Mouse (Mus musculus): ENCODE measurements around the gene BC035044. TPM values are rescaled to one million over a fixed set of nuclear protein-coding genes. Genes with fewer than 3 reads are reported as not detected.
"Not testable (repeated sequence)": the region's sequence is repeated elsewhere in the genome, so short reads cannot be mapped to it uniquely, and the experiment has no call there.

BC035044 gene
- total RNA-seq (2014; fragmentation: Nextera tagmentation): 231 and 260 TPM in 2 replicates
- 296 and 376 TPM in 2 replicates for total RNA-seq (2017)

DNA sequence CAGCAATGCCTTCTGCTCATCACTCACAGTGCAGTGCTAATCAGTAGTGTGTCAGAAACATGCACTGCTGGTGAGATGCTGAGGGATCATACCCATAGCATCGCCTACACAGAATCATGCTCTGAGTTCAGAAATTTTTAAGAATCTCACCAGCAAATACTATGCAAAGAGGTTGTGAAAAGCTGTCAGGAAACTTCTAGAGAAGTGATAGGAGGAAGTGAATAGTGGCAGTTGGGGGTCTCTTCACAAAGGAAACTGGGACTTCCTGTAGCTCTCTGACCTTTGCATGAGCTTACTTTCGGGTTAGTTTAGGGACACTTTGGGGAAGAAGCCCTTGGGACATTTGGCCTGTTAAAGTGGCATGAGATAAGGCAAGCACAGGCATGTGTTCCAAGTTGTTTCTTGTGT is at the start of gene BC035044:
Gene BC035044 (minus strand): TSS at position 179 of the 408 bp plus-strand sequence.
- ATAC-seq (replicated peaks; ENCODE audit: poor library complexity, severe bottlenecking): peak; percentile 63

DNA sequence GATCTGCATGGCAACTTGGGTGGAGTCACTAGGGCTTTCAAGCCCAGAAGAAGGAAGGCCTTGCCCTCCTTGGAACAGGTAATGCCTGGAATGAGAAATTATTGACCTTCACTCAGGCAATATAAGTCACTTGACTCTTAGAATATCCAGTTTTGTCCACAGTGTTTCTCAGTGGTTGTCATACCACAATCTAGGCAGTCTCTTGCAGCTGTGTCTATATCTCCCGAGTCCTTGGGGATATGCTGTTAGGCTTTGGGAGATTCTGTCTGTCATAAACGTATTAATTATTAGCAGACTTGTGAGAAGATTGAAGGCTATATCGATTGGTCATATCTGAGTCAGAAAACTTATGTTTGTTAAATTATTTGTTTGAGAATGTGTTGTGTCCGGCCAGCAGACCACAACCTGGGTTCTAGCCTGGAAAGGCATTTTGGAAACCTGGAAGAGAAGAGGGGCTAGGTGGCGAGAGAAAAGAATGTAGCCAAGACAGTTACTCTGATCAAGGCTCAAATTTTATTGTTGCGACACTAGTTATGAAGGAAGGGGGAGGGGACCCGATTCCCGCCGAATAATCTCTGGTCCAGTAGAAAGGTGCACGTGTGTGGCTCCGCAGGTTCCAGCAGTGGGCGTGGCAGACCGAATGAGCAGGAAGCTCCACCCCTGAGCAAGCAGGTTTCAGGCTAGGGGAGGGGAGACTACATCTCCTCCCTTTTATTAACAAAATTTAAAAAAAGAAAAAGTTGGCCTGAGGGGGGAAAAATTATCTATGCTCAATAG is 45.2 kb upstream of the BC035044 start:
- not testable (repeated sequence) for ATAC-seq (replicated peaks; ENCODE audit: poor library complexity, severe bottlenecking)

DNA sequence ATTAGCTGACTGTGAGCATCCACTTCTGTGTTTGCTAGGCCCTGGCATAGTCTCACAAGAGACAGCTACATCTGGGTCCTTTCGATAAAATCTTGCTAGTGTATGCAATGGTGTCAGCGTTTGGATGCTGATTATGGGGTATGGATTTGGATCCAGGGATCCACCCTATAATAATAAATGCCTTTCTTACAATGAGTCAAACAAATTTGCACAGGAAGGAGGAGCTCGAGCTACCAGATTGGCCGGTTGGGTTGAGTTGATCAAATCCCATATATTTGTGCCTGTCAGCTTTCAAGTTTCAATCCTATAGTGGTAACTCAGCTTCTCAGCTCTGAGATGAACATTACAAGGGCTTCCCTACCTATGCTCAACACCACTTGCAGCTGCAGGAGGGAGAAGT is 43.2 kb upstream of the BC035044 start, which contains the start of gene Clec2g:
Gene Clec2g (plus strand): TSS at position 301 of the 400 bp plus-strand sequence.
- not testable (repeated sequence) for ATAC-seq (replicated peaks; ENCODE audit: poor library complexity, severe bottlenecking)

DNA sequence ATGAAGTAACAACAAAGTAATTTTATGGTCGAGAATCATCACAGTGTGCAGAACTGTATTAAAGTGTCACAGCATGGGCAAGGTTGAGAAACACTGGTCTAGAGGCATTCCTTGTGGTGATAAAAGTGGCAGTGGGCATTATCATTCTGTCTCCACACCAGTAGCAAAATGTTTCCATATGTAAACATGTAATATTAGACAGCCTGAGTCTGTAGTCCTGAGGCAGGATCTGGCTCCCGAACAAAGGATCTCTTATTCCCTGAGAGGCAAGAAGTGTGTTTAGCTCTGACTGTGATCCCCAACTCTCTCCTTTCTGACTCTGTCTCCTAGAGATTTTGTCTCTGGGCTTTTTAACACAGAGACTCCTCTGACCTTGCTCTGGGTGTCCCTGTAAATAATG is 42.1 kb upstream of the BC035044 start:
- ATAC-seq (replicated peaks; ENCODE audit: poor library complexity, severe bottlenecking): no peak

DNA sequence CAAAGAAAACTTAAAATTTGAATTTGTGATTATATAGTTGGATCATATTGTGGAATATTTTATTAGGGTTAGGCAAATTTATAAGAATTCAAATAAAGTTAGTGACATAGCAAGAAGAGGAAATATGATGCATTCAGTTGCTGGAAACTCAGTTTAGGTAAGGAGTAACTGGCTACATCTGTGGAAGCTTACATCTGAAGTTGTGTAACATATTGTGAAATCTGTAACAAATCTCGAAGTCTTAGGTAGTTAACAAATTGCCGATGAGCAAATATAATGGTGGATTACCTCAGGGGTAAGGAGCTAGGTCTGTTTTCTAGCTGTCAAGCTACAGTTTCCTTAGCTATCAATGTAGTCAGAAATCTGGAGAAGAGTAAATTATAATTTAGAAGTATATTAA is 26.4 kb upstream of the BC035044 start:
- peak; percentile 74 for ATAC-seq (replicated peaks; ENCODE audit: poor library complexity, severe bottlenecking)

DNA sequence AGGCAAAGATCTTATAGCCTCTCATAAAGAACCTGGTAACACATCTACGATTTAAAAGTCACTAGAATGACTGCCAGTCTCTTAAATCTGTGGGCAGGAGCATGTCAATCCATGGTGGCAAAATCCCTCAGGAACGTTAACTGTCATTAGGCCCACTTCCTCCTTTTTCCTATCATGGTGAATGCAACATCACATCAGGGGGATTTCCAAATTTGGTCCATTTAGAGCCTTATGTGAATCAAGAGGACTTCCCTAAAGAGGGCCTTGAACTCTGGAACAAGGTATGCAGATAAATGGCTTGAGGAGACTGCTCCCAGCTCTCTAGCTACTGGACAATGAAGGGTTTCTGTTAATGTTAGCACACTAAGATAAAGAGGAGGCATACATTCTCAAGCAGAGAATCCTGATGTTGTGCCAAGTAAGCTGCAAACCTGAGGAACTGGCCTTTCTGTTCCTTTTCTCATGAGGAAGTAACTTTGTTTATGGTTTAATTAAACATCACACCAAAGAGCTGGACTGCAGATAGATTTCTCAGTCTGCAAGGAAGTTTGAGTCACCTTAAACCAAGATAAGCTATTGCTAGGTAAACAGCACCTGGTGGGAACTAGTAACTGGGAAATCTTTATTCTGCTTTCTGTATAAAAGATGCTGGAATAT is 22.8 kb upstream of the BC035044 start:
- peak; percentile 89 for ATAC-seq (replicated peaks; ENCODE audit: poor library complexity, severe bottlenecking)

DNA sequence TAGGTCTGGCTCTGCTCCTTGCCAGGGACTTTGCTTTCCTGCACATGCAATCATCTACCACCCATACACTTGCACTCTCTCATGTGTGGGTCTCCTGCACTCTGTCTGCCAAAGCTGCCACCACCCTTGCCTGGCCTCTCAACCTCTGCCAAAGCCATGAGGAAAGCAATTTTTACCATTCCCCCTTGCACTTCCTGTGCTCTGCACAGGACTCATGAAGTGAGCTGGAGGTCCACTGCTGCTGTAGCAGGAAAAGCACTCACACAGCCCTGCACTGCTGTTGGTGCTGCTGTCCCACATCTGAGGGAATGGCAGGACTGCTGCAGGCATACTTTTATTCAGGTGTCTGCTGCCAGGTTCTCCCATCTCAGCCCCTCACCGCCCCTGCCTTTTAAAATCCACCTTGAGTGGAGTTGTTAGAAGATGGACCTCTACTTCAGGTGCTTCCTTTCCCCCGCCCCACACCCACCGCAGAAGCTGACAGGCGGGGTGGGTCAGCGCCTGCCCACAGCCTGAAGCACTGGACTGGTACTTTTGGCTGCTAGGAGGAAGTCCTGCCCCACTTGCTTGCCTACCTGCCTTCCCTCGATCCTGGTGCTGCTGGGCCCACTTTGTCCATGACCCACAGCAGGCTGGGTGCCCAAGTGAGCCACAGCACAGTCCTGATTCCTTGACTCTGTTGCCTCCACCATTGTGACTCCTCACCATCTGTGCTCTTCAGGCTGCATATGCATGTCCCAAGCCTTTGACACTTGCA is 10.0 kb upstream of the BC035044 start:
- ATAC-seq (replicated peaks; ENCODE audit: poor library complexity, severe bottlenecking): peak; percentile 48

DNA sequence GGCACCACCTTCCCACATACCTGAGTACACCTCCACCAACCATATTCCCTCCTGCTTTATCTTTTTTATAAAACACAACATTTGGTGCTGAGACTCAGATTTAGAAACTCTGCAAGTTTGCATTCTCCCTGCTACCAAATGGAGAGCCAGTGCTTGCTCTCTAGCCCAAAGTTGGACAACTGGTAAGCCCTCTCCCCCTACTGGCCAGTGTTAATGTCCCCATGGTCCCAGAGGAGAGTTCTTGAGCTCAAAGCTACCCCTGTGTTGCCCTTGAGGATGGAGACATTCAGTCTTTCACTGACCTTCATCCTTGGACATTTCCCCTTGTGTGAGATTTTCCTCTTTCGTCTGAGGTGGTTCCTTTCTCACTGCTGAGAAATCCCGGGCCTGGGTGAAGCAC is 9.1 kb upstream of the BC035044 start:
- peak; percentile 67 for ATAC-seq (replicated peaks; ENCODE audit: poor library complexity, severe bottlenecking)

DNA sequence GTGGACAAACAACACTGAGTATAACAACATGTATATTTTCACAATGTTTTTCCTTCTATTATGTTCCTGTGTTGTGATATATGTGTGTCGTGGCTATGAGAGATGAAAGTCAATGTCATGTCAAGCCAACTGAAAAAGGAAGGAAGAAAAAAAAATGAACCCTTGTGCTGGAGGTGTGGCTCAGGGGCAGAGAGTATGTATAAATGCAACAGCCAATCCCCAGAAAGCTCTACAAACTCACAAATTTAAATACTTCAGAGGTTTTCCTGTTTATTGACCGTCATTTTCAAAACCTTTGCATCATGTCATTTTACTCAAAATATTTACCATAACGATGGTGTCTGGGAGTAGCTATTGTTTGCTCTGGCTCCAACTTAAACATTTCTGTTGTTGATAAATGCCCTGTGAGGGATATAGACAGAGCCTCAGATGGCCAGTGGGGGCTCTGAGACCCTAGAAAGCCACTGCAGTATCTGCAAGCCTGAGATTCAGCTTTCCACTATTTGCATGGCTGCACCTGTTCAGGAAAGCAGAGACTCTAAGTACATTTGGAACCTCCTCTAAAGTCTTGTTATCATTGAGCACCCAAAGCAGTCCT is 4.6 kb upstream of the BC035044 start:
- ATAC-seq (replicated peaks; ENCODE audit: poor library complexity, severe bottlenecking): no peak

DNA sequence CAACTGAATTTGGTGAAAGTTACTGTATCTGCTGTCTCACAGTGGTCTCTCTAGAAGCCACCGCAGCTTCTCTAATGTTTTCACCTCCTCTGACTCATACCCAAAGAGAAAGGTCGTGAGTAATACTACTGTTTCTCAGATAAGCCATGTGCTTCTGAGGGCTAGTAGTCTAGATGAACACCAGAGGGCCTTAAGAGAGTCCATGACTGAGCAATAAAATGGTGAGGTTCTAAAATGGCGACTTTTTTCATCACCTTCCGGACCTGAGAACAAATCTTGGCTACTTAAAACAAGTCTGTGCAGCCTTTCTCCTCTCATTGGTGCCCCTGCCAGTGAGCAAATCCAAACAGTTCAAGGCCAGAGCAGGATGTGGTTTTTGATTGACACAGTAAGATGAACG is 2.1 kb downstream of the BC035044 start:
- peak; percentile 68 for ATAC-seq (replicated peaks; ENCODE audit: poor library complexity, severe bottlenecking)

DNA sequence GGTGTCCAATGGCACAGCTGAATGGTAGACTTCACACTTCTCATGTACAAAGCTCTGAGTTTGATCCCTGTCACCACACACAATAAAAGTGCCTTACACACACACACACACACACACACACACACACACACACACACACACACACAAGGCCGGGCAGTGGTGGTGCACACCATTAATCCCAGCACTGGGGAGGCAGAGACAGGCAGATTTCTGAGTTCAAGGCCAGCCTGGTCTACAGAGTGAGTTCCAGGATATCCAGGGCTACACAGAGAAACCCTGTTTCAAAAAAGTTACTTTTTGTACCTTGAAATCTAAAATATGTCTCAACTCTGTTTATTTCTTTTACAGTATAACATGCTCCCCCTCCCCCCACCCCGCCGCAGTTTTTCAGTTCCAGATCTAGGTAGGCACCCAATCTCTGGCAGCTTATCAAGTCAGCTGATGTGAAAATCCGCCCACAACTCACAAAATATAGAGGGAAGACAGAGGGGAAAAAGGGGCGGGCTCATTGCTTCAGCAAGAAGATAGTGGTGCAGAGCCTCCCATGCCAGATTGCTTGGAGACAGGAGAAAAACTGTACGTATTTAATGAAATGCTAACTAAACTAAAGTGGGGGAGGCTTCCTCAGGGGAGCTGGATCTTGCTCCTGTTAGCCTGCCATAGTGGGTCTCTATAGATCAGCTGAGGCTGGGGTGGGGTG is 3.7 kb downstream of the BC035044 start, which contains the start of gene Clec2i:
Gene Clec2i (plus strand): TSS at position 498 of the 700 bp plus-strand sequence.
- ATAC-seq (replicated peaks; ENCODE audit: poor library complexity, severe bottlenecking): peak; percentile 56

DNA sequence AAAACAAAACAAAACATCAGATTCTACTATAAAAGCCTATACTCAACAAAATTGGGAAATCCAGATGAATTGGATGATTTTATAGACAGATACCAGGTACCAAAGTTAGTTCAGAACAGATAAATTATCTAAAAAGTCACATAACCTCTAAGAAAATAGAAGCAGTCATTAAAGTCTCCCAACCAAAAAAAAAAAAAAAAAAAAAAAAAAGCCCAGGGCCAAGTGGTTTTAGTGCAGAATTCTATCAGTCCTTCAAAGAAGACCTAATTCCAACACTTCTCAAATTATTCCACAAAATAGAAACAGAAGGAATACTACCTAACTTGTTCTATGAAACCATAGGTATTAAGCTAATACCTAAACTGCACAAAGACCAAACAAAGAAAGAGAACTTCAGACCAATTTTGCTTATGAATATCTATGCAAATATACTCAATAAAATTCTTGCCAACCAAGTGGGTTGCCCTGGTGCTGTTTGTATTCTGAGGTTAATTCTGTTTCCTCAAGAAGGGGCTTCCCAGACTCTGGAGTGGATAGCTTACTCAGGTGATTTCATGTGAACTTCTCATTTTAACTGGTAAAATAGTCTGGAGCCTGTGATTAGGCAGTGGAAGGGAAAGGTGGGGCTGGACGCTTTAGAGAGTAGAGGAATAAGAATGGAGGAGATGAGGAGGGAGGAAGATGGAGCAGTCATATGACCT is 18.9 kb downstream of the BC035044 start:
- no peak for ATAC-seq (replicated peaks; ENCODE audit: poor library complexity, severe bottlenecking)

DNA sequence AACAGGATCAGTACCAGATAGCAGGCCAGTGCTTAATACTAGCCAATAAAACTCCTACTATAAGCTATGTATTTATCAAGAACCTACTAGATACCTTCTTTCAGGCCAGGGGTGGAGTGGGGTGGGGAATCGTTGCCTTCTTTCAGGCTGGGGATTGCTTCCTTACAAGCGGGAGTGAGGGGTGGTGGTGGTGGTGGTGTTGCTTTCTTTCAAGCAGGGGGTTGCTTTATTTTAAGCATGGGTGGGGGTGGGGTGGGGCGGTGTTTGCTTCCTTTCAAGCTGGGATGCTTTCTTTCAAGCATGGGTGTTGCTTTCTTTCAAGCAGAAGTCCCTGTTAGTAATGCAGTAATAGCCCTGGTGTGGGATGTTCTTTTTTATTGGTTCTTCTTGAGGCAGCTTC is 22.1 kb downstream of the BC035044 start:
- no peak for ATAC-seq (replicated peaks; ENCODE audit: poor library complexity, severe bottlenecking)

DNA sequence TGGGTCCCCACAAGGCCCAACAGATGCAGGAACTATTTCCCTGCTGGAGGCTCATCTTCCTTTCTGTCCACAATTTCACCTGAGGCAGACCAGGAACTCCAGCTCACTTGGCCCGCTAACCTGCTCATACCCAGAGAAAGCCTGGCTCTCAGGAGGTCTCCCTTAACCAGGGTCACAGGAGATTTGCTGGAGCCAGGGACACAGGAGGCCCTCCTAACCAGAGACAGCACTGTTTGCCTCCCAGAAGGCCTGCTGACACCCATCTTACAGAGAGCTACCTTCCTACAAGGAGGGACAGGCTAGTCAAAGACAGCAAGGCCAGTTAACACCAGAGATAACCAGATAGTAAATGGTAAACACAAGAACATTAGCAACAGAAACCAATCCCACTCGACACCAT is 33.0 kb downstream of the BC035044 start:
- no peak for ATAC-seq (replicated peaks; ENCODE audit: poor library complexity, severe bottlenecking)

DNA sequence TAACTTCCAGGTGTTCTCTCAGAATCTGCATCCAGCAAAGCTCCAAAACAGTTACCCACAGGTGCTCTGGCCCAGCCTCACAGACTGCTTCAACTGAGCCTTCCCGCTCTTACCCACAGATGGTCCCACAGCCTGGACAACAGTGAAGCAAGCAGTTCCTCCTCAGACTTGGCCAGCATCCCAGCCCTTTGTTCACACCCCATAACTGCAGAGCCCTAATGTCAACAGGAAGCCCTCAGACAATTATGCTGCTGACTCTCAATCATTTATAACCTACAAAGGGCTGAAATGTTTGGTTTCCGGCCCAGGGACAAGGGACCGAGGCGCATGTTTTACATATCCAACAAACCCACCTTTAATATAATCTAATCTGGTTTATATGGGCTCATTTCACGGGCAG is 34.7 kb downstream of the BC035044 start:
- ATAC-seq (replicated peaks; ENCODE audit: poor library complexity, severe bottlenecking): peak; percentile 85

DNA sequence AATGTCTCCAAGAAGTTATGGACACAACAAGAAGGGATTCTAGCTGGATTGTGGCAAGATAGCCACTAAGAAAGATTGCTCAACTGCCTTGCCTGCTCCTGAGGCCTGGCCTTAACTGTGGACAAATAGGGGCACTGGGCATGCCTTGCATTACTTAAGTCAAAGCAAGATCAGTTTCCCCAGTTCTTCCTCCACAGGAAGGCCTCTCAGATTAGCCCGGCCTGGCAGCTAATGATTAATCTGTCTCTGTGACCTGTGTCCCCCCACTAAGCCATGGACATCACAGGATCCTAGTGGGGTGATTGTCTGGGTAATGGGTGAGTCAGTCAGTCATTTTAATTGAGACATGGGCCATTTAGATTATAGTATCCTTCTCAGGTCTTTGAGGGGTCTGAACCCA is 35.4 kb downstream of the BC035044 start:
- no peak for ATAC-seq (replicated peaks; ENCODE audit: poor library complexity, severe bottlenecking)

DNA sequence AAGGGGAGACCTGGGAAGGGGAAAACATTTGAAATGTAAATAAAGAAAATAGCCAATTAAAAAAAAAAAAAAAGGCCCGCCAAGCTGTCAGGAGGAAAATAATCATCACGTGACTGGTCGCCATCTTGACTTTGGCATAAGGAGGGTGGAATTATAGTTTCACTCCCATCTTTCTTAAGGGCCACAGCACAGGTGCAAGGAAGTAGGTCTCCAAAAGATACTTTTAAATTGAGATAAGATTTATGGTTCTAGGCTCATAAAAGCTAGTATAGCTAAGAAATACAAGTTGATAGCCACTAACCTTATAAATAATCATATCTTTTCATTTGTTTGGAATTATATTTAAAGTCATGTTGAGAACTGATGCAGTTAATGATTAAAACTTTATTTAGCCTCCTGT is 36.0 kb downstream of the BC035044 start:
- ATAC-seq (replicated peaks; ENCODE audit: poor library complexity, severe bottlenecking): no peak

DNA sequence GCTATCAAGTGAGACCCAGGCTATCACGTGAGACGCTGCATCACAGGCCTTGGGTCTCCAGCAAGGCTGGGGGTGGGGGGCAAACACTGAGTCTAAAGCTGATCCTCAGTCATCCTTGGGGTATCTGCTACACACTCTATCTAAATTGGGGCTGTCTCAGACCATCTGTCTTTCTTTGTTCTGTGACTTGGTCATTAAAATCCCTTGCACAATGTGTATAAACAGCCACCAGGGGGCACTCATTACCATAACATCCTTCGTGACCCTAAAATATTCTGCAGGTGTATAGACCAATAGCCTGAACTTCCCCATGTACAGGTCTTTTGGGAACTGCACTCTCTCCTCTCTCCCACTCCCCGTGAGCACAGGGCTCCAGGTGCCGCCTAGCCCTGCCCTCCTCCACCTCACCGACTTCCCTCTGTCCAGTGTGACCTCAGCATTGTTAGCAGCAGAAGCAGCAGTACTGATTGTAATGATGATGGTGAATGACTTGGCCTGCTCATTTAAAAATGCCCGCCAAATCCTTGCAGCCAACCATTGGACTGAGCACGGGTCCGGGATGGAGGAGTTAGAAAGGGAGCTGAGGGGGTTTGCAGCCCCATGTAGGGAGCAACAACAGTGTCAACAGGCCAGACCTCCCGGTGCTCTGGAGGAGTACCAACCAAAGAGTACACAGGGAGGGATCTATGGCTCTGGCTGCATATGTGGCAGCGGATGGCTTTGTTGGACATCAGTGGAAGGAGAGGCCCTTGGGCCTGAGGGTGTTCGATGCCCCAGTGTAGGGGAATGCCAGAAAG is 36.7 kb downstream of the BC035044 start:
- peak; percentile 36 for ATAC-seq (replicated peaks; ENCODE audit: poor library complexity, severe bottlenecking)
